Mouse (Mus musculus) brain, embryonic 18.5 days (tissue): ENCODE data around the gene Mypn.

Experiments used
- DNase-seq: peaks from one replicate; pipeline ENCODE4 v3.0.0-alpha.2; 2012; ENCODE audit warnings: low read depth, low spot score

The Mypn gene

GRCm38 (mm10) chr10:63155668-63156350 is 47.9 kb downstream of the Mypn start:
- no peak for DNase-seq

- DNase-seq, result no peak
Observed at GRCm38 (mm10) chr10:63154726-63155125, 49.0 kb downstream of the Mypn start.

- no peak for DNase-seq
Observed at GRCm38 (mm10) chr10:63154226-63154625, 49.5 kb downstream of the Mypn start.

- no peak for DNase-seq
Observed at GRCm38 (mm10) chr10:63153563-63153962, 50.2 kb downstream of the Mypn start.

- DNase-seq, result no peak
Observed at GRCm38 (mm10) chr10:63152358-63152757, 51.4 kb downstream of the Mypn start.

GRCm38 (mm10) chr10:63142660-63143059 is 61.1 kb downstream of the Mypn start:
- DNase-seq, result no peak

- no peak for DNase-seq
Observed at GRCm38 (mm10) chr10:63136436-63136835, 67.3 kb downstream of the Mypn start.

GRCm38 (mm10) chr10:63135680-63136079 is 68.1 kb downstream of the Mypn start:
- no peak for DNase-seq

- no peak for DNase-seq
Observed at GRCm38 (mm10) chr10:63133326-63133725, 70.4 kb downstream of the Mypn start.

- DNase-seq, result no peak
Observed at GRCm38 (mm10) chr10:63132356-63132755, 71.4 kb downstream of the Mypn start.

- no peak for DNase-seq
Observed at GRCm38 (mm10) chr10:63130500-63130899, 73.3 kb downstream of the Mypn start.

- DNase-seq, result no peak
Observed at GRCm38 (mm10) chr10:63128256-63128655, 75.5 kb downstream of the Mypn start.

- DNase-seq, result no peak
Observed at GRCm38 (mm10) chr10:63127156-63127555, 76.6 kb downstream of the Mypn start.

GRCm38 (mm10) chr10:63126116-63126515 is 77.6 kb downstream of the Mypn start:
- no peak for DNase-seq

GRCm38 (mm10) chr10:63125343-63125742 is 78.4 kb downstream of the Mypn start:
- DNase-seq, result no peak

GRCm38 (mm10) chr10:63124016-63124415 is 79.7 kb downstream of the Mypn start:
- no peak for DNase-seq

GRCm38 (mm10) chr10:63123141-63123540 is 80.6 kb downstream of the Mypn start:
- DNase-seq, result no peak

GRCm38 (mm10) chr10:63122516-63122915 is 81.2 kb downstream of the Mypn start:
- DNase-seq, result no peak

GRCm38 (mm10) chr10:63121961-63122360 is 81.8 kb downstream of the Mypn start:
- no peak for DNase-seq

- no peak for DNase-seq
Observed at GRCm38 (mm10) chr10:63119916-63120315, 83.8 kb downstream of the Mypn start.

- DNase-seq, result no peak
Observed at GRCm38 (mm10) chr10:63117583-63117982, 86.2 kb downstream of the Mypn start.

GRCm38 (mm10) chr10:63116376-63116775 is 87.4 kb downstream of the Mypn start:
- no peak for DNase-seq

- no peak for DNase-seq
Observed at GRCm38 (mm10) chr10:63115881-63116280, 87.9 kb downstream of the Mypn start.
